Mouse (Mus musculus): Measurements from ENCODE around the gene Hspg2. TPM values are rescaled to one million over a fixed set of nuclear protein-coding genes. Genes with fewer than 3 reads are reported as not detected.
A peak's percentile ranks its signal among the peaks of the same experiment; 100 is the strongest.

Hspg2 gene
- polyA plus RNA-seq, 1 experiment = 0.26 TPM

GRCm38 (mm10) chr4:137469081-137469844 is 694 bp downstream of the Hspg2 start:
- Histone ChIP-seq H3K36me3 (ENCODE audit: control insufficient read depth) (no peaks in the 10 kb centered on the region), H3K27me3 (ENCODE audit: control insufficient read depth) (peaks cover 23% of the 10 kb centered on the region), H3K9me3 (ENCODE audit: control insufficient read depth, low read length) (no peaks in the 10 kb centered on the region), H3K4me1 (ENCODE audit: control insufficient read depth) (peaks cover 22% of the 10 kb centered on the region), H3K4me3 (replicated peaks) (peak overlapping the region; percentile 62)
- TF ChIP-seq TAL1 (IDR thresholded peaks at IDR 0.05; ENCODE audit: low read length) (no peak), GATA1 (IDR thresholded peaks at IDR 0.05; ENCODE audit: low read length) (no peak)

- peaks cover 23% of the 10 kb centered on the region for H3K27me3 ChIP-seq (ENCODE audit: control insufficient read depth)
- no peaks in the 10 kb centered on the region for H3K9me3 ChIP-seq (ENCODE audit: control insufficient read depth, low read length)
- H3K4me1 ChIP-seq (ENCODE audit: control insufficient read depth) = peaks cover 22% of the 10 kb centered on the region
- H3K4me3 ChIP-seq (replicated peaks) = peak overlapping the region; percentile 62
- no peak for TF ChIP-seq TAL1 (IDR thresholded peaks at IDR 0.05; ENCODE audit: low read length)
- TF ChIP-seq GATA1 (IDR thresholded peaks at IDR 0.05; ENCODE audit: low read length) = no peak
- no peaks in the 10 kb centered on the region for H3K36me3 ChIP-seq (ENCODE audit: control insufficient read depth)
Observed at GRCm38 (mm10) chr4:137469845-137470692, 1.5 kb downstream of the Hspg2 start.

DNA sequence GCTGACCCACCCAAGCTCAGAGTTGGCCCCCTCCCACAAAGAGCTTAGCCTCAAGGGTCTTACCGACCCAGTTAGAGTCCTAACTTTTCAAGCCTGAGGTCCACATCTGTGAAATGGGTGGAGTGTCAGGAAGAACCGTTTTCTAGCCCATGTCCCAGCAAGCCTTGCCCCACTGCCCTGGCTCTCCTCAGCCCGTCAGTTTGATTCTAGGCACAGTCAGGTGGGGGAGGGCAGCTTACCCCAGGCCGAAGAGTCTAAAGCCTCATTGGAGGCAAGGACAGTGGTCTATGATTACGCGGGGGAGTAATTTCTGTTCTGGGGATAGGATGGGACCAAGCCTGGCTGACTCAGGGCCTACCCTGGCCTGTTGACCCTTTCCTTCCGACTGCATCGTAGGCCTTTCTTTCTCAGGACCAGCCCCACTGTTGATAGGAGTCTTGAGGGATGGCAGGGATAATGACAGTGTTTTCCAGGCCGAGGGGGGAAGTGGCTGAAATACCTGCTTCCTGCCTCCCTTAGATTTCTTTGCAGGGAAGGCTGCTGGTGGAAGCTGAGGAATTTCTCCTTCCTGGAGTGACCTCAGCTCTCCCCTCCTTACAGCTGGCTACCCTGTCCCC is 2.2 kb downstream of the Hspg2 start:
- peaks cover 22% of the 10 kb centered on the region for H3K4me1 ChIP-seq (ENCODE audit: control insufficient read depth)
- peaks cover 23% of the 10 kb centered on the region for H3K27me3 ChIP-seq (ENCODE audit: control insufficient read depth)
- no peaks in the 10 kb centered on the region for H3K36me3 ChIP-seq (ENCODE audit: control insufficient read depth)
- no peak overlapping the region for H3K4me3 ChIP-seq (replicated peaks)
- no peaks in the 10 kb centered on the region for H3K9me3 ChIP-seq (ENCODE audit: control insufficient read depth, low read length)
- no peak for TF ChIP-seq GATA1 (IDR thresholded peaks at IDR 0.05; ENCODE audit: low read length)
- no peak for TF ChIP-seq TAL1 (IDR thresholded peaks at IDR 0.05; ENCODE audit: low read length)

- no peaks in the 10 kb centered on the region for H3K9me3 ChIP-seq (ENCODE audit: control insufficient read depth, low read length)
- no peak overlapping the region for H3K4me3 ChIP-seq (replicated peaks)
- H3K4me1 ChIP-seq (ENCODE audit: control insufficient read depth) = peaks cover 22% of the 10 kb centered on the region
- peaks cover 23% of the 10 kb centered on the region for H3K27me3 ChIP-seq (ENCODE audit: control insufficient read depth)
- no peak for TF ChIP-seq TAL1 (IDR thresholded peaks at IDR 0.05; ENCODE audit: low read length)
- TF ChIP-seq GATA1 (IDR thresholded peaks at IDR 0.05; ENCODE audit: low read length) = no peak
- no peaks in the 10 kb centered on the region for H3K36me3 ChIP-seq (ENCODE audit: control insufficient read depth)
Observed at GRCm38 (mm10) chr4:137471326-137471725, 2.8 kb downstream of the Hspg2 start.

GRCm38 (mm10) chr4:137473240-137473639 is 4.7 kb downstream of the Hspg2 start:
- TF ChIP-seq GATA1 (IDR thresholded peaks at IDR 0.05; ENCODE audit: low read length) (no peak), TAL1 (IDR thresholded peaks at IDR 0.05; ENCODE audit: low read length) (no peak)
- peaks cover 24% of the 10 kb centered on the region for H3K4me1 ChIP-seq (ENCODE audit: control insufficient read depth)
- H3K4me3 ChIP-seq (replicated peaks) = no peak overlapping the region
- H3K9me3 ChIP-seq (ENCODE audit: control insufficient read depth, low read length) = no peaks in the 10 kb centered on the region
- peaks cover 21% of the 10 kb centered on the region for H3K27me3 ChIP-seq (ENCODE audit: control insufficient read depth)
- no peaks in the 10 kb centered on the region for H3K36me3 ChIP-seq (ENCODE audit: control insufficient read depth)

GRCm38 (mm10) chr4:137473701-137474388 is 5.3 kb downstream of the Hspg2 start:
- Histone ChIP-seq H3K36me3 (ENCODE audit: control insufficient read depth) (no peaks in the 10 kb centered on the region), H3K27me3 (ENCODE audit: control insufficient read depth) (peaks cover 17% of the 10 kb centered on the region), H3K9me3 (ENCODE audit: control insufficient read depth, low read length) (no peaks in the 10 kb centered on the region), H3K4me3 (replicated peaks) (no peak overlapping the region), H3K4me1 (ENCODE audit: control insufficient read depth) (peaks cover 19% of the 10 kb centered on the region)
- TF ChIP-seq GATA1 (IDR thresholded peaks at IDR 0.05; ENCODE audit: low read length) (no peak), TAL1 (IDR thresholded peaks at IDR 0.05; ENCODE audit: low read length) (no peak)

- Histone ChIP-seq H3K27me3 (ENCODE audit: control insufficient read depth) (peaks cover 8% of the 10 kb centered on the region), H3K36me3 (ENCODE audit: control insufficient read depth) (no peaks in the 10 kb centered on the region), H3K4me3 (replicated peaks) (no peak overlapping the region), H3K4me1 (ENCODE audit: control insufficient read depth) (peaks cover 13% of the 10 kb centered on the region), H3K9me3 (ENCODE audit: control insufficient read depth, low read length) (no peaks in the 10 kb centered on the region)
- TF ChIP-seq TAL1 (IDR thresholded peaks at IDR 0.05; ENCODE audit: low read length) (no peak), GATA1 (IDR thresholded peaks at IDR 0.05; ENCODE audit: low read length) (no peak)
Observed at GRCm38 (mm10) chr4:137474694-137475093, 6.1 kb downstream of the Hspg2 start.

DNA sequence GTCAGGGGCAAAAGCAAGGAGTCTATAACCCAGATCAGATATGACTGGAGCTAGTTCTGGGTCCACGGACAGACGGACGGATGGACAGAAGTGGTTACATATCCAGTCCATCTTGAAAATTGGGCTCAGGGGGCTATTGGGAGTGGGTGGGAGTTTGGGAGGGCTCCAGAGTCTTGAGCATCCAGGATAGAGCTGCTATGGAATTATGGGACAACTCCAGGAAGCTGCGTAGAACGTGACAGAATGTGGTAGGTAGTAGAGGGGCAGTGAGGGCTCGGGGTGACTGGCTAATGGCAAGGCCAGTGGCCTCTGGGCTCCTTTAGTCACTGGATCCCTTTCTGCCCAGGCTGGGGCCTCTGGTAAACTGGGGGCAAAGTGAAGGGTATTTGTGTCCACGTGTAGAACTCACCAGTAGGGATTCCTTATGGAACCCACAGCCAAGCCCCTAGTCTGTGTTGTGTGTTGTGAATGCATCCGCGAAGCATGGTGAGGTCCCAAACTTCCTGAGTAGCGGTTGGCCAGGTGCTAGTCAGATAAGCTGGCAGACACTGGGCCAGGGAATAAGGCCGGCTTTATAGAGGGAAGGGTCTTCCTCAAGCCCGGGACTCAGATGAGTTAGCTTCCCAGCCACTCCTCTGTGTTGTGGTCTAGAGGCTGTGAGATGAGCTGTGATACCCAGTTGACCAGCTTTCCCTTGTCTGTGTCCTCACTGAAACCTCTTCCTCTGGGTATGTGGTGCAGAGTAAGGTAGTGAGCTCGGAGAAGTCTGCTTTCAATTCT is 6.9 kb downstream of the Hspg2 start:
- Histone ChIP-seq H3K4me3 (replicated peaks) (no peak overlapping the region), H3K4me1 (ENCODE audit: control insufficient read depth) (peaks cover 12% of the 10 kb centered on the region), H3K36me3 (ENCODE audit: control insufficient read depth) (no peaks in the 10 kb centered on the region), H3K9me3 (ENCODE audit: control insufficient read depth, low read length) (no peaks in the 10 kb centered on the region), H3K27me3 (ENCODE audit: control insufficient read depth) (peaks cover 3% of the 10 kb centered on the region)
- TF ChIP-seq GATA1 (IDR thresholded peaks at IDR 0.05; ENCODE audit: low read length) (no peak), TAL1 (IDR thresholded peaks at IDR 0.05; ENCODE audit: low read length) (no peak)
